Mouse (Mus musculus): Measurements from ENCODE around the gene Kat6b.

The Kat6b gene

DNA sequence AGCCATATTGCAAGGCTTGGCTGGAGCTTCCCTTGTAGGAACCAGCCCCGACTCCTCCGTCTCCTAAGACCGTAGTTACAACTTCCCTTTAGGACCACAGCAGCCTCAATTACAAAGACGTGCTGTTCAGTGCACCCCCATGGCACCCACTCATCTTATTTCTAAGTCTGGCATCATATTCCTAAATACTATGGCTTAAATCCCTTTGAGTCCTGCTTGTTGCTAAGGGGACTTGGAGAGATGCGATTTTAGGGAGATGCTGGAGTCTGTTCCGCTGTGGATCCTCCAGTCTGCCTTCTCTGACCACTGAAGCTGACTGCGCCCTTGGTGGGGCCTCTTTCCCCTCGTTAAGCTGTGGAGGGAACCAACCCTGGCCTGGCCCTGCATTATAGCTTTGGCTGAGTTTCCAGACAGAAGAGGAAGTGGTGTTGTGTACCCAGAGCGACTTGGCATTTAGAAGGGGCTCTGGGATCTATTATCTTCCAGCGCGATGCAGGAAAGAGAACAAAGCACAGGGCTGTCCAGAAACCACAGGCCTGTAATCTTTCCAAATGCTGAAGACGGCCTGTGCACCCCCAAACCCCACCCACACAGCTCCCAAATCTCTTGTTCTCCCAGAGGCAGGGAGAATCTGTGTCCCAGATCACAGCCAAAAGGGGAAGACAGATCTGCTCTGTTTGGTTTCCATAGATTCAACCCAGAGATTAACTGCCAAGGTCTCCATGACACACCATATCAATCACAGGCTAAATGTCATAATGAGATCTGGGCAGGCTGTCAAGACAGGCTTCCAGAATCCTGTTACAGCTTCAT is 225.7 kb downstream of the Kat6b start:
- no peak for DNase-seq (ENCODE audit: low read depth, low spot score)

DNA sequence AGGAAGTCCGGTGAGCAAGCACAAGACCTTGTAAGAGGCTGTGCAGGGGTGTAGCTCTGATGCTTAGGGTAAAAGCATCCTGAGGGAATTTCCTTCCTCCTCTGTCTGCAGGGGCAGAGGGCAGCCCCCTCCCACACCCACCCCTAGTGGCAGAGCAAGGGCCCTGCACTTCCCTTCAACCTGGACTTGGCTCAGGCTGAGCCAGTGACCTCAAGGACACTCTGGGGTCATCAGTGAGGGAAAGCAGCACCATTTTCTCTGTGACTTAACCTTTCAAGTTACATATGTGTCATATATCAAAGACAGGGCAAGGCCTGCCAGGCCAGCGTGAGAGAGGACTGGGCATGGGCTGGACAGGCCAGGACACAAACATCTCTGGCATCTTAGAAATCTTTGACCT is 228.3 kb downstream of the Kat6b start:
- DNase-seq (ENCODE audit: low read depth, low spot score): no peak

DNA sequence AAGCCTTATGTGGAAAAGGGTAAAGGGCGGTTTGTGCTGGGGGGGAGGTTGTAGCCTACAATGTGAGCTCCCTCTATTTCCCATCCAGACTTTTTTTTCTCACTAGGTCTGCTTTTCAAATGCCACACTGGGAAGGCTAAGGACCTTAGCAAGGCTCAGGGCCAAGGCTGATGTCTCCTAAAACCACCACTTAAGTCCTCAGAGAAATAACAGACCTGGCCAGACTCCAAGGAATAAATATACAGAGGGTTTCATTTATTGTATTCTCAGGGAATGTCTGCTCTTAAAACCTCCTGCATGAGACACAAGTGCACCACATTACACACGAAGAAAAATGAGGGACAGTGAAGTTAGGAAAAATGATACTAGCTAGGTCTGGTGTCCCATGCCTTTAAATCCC is 230.0 kb downstream of the Kat6b start:
- no peak for DNase-seq (ENCODE audit: low read depth, low spot score)

DNA sequence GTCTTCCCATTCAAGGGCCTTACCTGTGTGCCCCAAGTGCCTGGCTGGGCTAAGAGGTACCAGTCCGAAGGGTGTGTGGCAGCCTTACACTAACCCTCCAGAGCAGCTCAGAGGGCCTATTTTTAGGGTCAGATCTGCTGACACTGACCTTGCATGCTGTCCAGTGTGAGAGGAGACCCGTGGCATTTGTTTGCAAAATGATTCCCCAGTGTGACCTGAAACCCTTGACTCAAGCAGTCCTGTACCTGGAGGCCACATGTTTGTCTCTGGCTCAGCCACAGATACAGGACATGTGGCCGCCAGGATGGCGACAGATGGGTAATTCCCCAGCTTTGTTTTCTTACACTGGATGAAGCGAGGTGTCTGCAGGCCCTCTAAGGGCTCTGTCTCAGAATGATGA is 233.3 kb downstream of the Kat6b start, which contains the start of gene Dupd1:
Gene Dupd1 (minus strand): TSS at position 91 of the 400 bp plus-strand sequence.
- no peak for DNase-seq (ENCODE audit: low read depth, low spot score)

DNA sequence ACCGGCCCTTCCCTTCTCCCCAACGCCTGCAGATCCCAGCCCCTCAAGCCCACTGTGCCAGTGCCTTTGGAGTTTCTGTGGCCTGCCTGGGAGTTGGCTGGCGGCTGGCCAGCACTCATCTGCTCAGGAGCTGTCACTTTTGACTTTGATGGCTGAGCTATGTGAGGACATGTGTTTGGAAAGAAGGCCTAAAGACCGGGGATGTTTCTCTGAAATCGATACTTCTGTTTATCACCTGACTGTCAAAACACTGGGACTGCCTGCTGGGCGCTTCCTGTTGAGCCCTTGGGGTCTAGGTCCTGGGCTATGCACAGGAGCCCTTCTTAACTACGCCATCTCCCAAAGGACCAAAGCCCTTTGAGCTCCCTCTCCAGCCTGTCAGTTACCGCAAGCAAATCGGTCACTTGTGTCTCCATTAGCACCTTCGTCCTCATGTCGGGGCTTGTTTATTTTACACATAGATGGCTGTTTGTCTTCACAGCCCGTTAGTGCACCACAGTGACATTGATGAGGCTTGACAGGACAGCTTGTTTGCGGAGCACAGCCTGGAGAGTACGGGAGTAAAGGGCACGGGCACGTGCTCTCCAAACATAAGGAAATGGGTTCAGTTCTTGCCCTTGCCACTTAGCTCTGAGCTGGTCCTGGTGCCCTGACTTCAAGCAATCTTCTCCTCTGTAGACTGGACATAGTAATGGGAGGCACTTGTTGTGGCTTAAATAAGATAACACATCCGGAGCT is 238.6 kb downstream of the Kat6b start:
- DNase-seq (ENCODE audit: low read depth, low spot score): no peak

DNA sequence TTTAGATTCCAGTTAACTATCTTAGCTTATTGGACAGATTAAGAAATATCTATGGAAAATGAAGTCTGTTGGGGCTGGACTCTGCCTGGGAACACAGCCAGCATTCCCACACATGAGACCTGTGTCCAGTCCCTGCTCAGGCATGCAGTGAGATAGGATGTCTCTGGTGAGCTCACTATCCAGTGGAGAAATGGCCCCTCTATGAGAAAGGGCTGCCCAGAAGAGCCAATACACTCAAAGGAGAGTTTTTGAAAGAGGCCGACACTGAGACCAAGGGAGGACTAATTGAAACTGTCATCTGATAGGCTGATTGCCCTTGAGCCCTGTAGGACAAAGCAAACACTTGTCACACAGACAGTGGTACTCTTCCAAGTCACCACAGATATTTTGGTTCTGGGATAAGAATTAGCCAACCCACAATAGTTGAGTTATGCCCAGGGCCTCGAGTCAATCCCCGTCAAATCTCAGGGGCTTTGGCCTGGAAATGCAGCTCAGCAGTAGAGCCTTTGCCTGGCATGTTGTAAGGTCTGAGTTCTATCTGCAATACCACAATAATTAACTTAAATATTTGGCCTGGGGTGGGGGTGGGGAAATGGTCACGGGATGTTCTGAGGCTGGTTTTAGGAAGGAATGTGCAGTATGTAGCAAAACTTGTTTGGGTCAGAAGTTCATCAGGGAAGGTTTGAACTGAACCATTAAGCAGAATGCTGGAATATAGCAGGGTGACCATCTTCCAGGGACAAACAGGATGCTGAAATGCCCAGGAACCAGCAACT is 239.4 kb downstream of the Kat6b start:
- no peak for DNase-seq (ENCODE audit: low read depth, low spot score)

Data from telencephalon, adult 2 months (tissue).